Mouse (Mus musculus) hindbrain, embryonic 12.5 days (tissue): ENCODE measurements at regions not wholly inside any gene's neighbourhood (a gene's known extent, or its start where the extent isn't known, plus 50 kb on each side); places are given as distances from the start of the nearest gene placed in this dataset.

Experiments used
- ATAC-seq: fragments of 200-750 bp; cut with Nextera tagmentation; 2 replicates; pipeline ENCODE4 v1.8.0; 2017; ENCODE audit warnings: moderate TSS enrichment; ENCODE audit not compliant: low FRiP score
- H3K27ac ChIP-seq: fragments of 300-500 bp; sonication (generic); 2 replicates; pipeline ENCODE4 v1.5.1; 2016; ENCODE audit warnings: mild to moderate bottlenecking
- H3K27me3 ChIP-seq: fragments of 300-500 bp; sonication (generic); 2 replicates; pipeline ENCODE4 v1.6.1; 2016; ENCODE audit warnings: mild to moderate bottlenecking
- H3K36me3 ChIP-seq: fragments of 300-500 bp; sonication (generic); 2 replicates; pipeline ENCODE4 v1.6.1; 2016; ENCODE audit warnings: mild to moderate bottlenecking
- H3K4me1 ChIP-seq: fragments of 300-500 bp; sonication (generic); 2 replicates; pipeline ENCODE4 v1.6.1; 2016
- H3K4me2 ChIP-seq: fragments of 300-500 bp; sonication (generic); replicated peaks from 2 replicates; pipeline ENCODE4 v1.6.1; 2016; ENCODE audit warnings: mild to moderate bottlenecking
- H3K4me3 ChIP-seq: fragments of 300-500 bp; sonication (generic); 2 replicates; pipeline ENCODE4 v1.5.1; 2016; ENCODE audit warnings: mild to moderate bottlenecking
- H3K9ac ChIP-seq: fragments of 300-500 bp; sonication (generic); 2 replicates; pipeline ENCODE4 v1.6.1; 2016; ENCODE audit warnings: mild to moderate bottlenecking, moderate library complexity
- H3K9me3 ChIP-seq: fragments of 300-500 bp; sonication (generic); replicated peaks from 2 replicates; pipeline ENCODE4 v1.6.1; 2016; ENCODE audit warnings: mild to moderate bottlenecking
- WGBS: fragments of 180-500 bp; shearing (Covaris S2); methylation state at CpG from one replicate; pipeline ENCODE4 v1.1.7; 2016; 5-methylcytosine and 5-hydroxymethylcytosine counted together

- no peak overlapping the region for H3K27ac ChIP-seq
Measured at GRCm38 (mm10) chr3:157842872-157843271, 82.0 kb downstream of the Cth start.

GRCm38 (mm10) chr3:157841164-157841719, 83.6 kb downstream of the Cth start:
- Histone ChIP-seq H3K9ac (no peak overlapping the region), H3K4me3 (no peak overlapping the region), H3K27ac (no peak overlapping the region), H3K27me3 (no peaks in the 10 kb centered on the region), H3K36me3 (no peaks in the 10 kb centered on the region), H3K4me1 (no peaks in the 10 kb centered on the region), H3K4me2 (no peak overlapping the region), H3K9me3 (no peaks in the 10 kb centered on the region)
- ATAC-seq: peak; percentile 48
- 43% methylated on average over 2 of the region's 2 CpGs for WGBS

More at GRCm38 (mm10) chr3:157842872-157843271, 82.0 kb downstream of the Cth start:
- ATAC-seq: no peak
- no peak overlapping the region for H3K9ac ChIP-seq
- no peaks in the 10 kb centered on the region for H3K9me3 ChIP-seq
- H3K4me2 ChIP-seq: no peak overlapping the region
- 80% methylated on average over 3 of the region's 3 CpGs for WGBS
- H3K4me1 ChIP-seq: no peaks in the 10 kb centered on the region
- no peaks in the 10 kb centered on the region for H3K27me3 ChIP-seq
- H3K4me3 ChIP-seq: no peak overlapping the region
- H3K36me3 ChIP-seq: no peaks in the 10 kb centered on the region

GRCm38 (mm10) chr3:157804307-157804706, 120.6 kb downstream of the Cth start:
- ATAC-seq: no peak
- Histone ChIP-seq H3K4me2 (no peak overlapping the region), H3K9me3 (no peaks in the 10 kb centered on the region), H3K4me1 (no peaks in the 10 kb centered on the region), H3K27me3 (no peaks in the 10 kb centered on the region), H3K9ac (no peak overlapping the region), H3K36me3 (no peaks in the 10 kb centered on the region), H3K27ac (no peak overlapping the region), H3K4me3 (no peak overlapping the region)
- 83% methylated on average over 3 of the region's 3 CpGs for WGBS

- ATAC-seq: no peak
- Histone ChIP-seq H3K27ac (no peak overlapping the region), H3K4me1 (no peaks in the 10 kb centered on the region), H3K4me3 (no peak overlapping the region), H3K27me3 (no peaks in the 10 kb centered on the region), H3K36me3 (no peaks in the 10 kb centered on the region), H3K9me3 (no peaks in the 10 kb centered on the region), H3K9ac (no peak overlapping the region), H3K4me2 (no peak overlapping the region)
- WGBS: 73% methylated on average over 4 of the region's 4 CpGs
Measured at GRCm38 (mm10) chr3:157803356-157803755, 121.5 kb downstream of the Cth start.

GRCm38 (mm10) chr3:157787559-157788256, 137.2 kb downstream of the Cth start:
- H3K27ac ChIP-seq: no peak overlapping the region
- no peak overlapping the region for H3K9ac ChIP-seq
- no peak for ATAC-seq
- H3K9me3 ChIP-seq: no peaks in the 10 kb centered on the region
- H3K27me3 ChIP-seq: no peaks in the 10 kb centered on the region
- H3K4me1 ChIP-seq: no peaks in the 10 kb centered on the region
- 71% methylated on average over 4 of the region's 4 CpGs for WGBS
- H3K4me3 ChIP-seq: no peak overlapping the region
- no peak overlapping the region for H3K4me2 ChIP-seq
- no peaks in the 10 kb centered on the region for H3K36me3 ChIP-seq

GRCm38 (mm10) chr3:157781071-157781470, 143.8 kb downstream of the Cth start:
- Histone ChIP-seq H3K4me3 (no peak overlapping the region), H3K4me2 (no peak overlapping the region), H3K27me3 (no peaks in the 10 kb centered on the region), H3K27ac (no peak overlapping the region), H3K4me1 (no peaks in the 10 kb centered on the region), H3K9ac (no peak overlapping the region), H3K9me3 (no peaks in the 10 kb centered on the region), H3K36me3 (no peaks in the 10 kb centered on the region)
- ATAC-seq: no peak
- WGBS: 80% methylated on average over 4 of the region's 4 CpGs

- H3K4me2 ChIP-seq: no peak overlapping the region
- no peak for ATAC-seq
- 84% methylated on average over 1 of the region's 1 CpGs for WGBS
- H3K27ac ChIP-seq: no peak overlapping the region
- no peaks in the 10 kb centered on the region for H3K9me3 ChIP-seq
- no peak overlapping the region for H3K9ac ChIP-seq
- no peaks in the 10 kb centered on the region for H3K4me1 ChIP-seq
- H3K4me3 ChIP-seq: no peak overlapping the region
- H3K27me3 ChIP-seq: no peaks in the 10 kb centered on the region
- H3K36me3 ChIP-seq: no peaks in the 10 kb centered on the region
Measured at GRCm38 (mm10) chr3:157777779-157778178, 147.1 kb downstream of the Cth start.

GRCm38 (mm10) chr3:157763487-157764199, 161.2 kb downstream of the Cth start:
- Histone ChIP-seq H3K9ac (no peak overlapping the region), H3K4me3 (no peak overlapping the region), H3K27ac (no peak overlapping the region), H3K4me2 (no peak overlapping the region), H3K9me3 (no peaks in the 10 kb centered on the region), H3K4me1 (no peaks in the 10 kb centered on the region), H3K27me3 (no peaks in the 10 kb centered on the region), H3K36me3 (no peaks in the 10 kb centered on the region)
- WGBS: 55% methylated on average over 6 of the region's 6 CpGs
- ATAC-seq: no peak

GRCm38 (mm10) chr3:157759856-157760255, 165.0 kb downstream of the Cth start:
- Histone ChIP-seq H3K4me2 (no peak overlapping the region), H3K4me3 (no peak overlapping the region), H3K27me3 (no peaks in the 10 kb centered on the region), H3K9me3 (no peaks in the 10 kb centered on the region), H3K36me3 (no peaks in the 10 kb centered on the region), H3K4me1 (no peaks in the 10 kb centered on the region), H3K27ac (no peak overlapping the region), H3K9ac (no peak overlapping the region)
- no peak for ATAC-seq
- 86% methylated on average over 1 of the region's 1 CpGs for WGBS

GRCm38 (mm10) chr3:157754826-157755225, 170.1 kb downstream of the Cth start:
- Histone ChIP-seq H3K4me3 (no peak overlapping the region), H3K9me3 (no peaks in the 10 kb centered on the region), H3K4me1 (no peaks in the 10 kb centered on the region), H3K36me3 (no peaks in the 10 kb centered on the region), H3K9ac (no peak overlapping the region), H3K27me3 (no peaks in the 10 kb centered on the region), H3K4me2 (no peak overlapping the region), H3K27ac (no peak overlapping the region)
- 87% methylated on average over 4 of the region's 4 CpGs for WGBS
- ATAC-seq: no peak

- Histone ChIP-seq H3K9ac (no peak overlapping the region), H3K27ac (no peak overlapping the region), H3K36me3 (no peaks in the 10 kb centered on the region), H3K4me1 (no peaks in the 10 kb centered on the region), H3K9me3 (no peaks in the 10 kb centered on the region), H3K4me3 (no peak overlapping the region), H3K27me3 (no peaks in the 10 kb centered on the region), H3K4me2 (no peak overlapping the region)
- no peak for ATAC-seq
- 90% methylated on average over 3 of the region's 3 CpGs for whole genome bisulfite sequencing
Measured at GRCm38 (mm10) chr3:157750266-157750665, 174.6 kb downstream of the Cth start.

GRCm38 (mm10) chr3:157748395-157749037, 176.4 kb downstream of the Cth start:
- no peak overlapping the region for H3K27ac ChIP-seq
- H3K27me3 ChIP-seq: no peaks in the 10 kb centered on the region
- H3K4me3 ChIP-seq: no peak overlapping the region
- no peaks in the 10 kb centered on the region for H3K9me3 ChIP-seq
- H3K9ac ChIP-seq: no peak overlapping the region
- 65% methylated on average over 3 of the region's 3 CpGs for WGBS
- ATAC-seq: no peak
- no peak overlapping the region for H3K4me2 ChIP-seq
- H3K4me1 ChIP-seq: no peaks in the 10 kb centered on the region
- H3K36me3 ChIP-seq: no peaks in the 10 kb centered on the region
